Mouse (Mus musculus): ENCODE results near the gene H6pd.

- TF ChIP-seq POLR2A (IDR thresholded peaks at IDR 0.05; ENCODE audit: borderline replicate concordance, extremely low read depth, low read depth, low read length) = no peak
- TF ChIP-seq CTCF (IDR thresholded peaks at IDR 0.05; ENCODE audit: insufficient read depth, low read length) = no peak
Observed at GRCm38 (mm10) chr4:150041346-150042110, 32.7 kb upstream of the H6pd start.
